Mouse (Mus musculus) heart, embryonic 14.5 days (tissue): Measurements from ENCODE around the gene Ssr2. TPM values are rescaled to one million over a fixed set of nuclear protein-coding genes. Genes with fewer than 3 reads are reported as not detected.

Experiments used
- ATAC-seq: fragments of 200-750 bp; cut with Nextera tagmentation; 2 replicates; pipeline ENCODE4 v1.8.0; 2017; ENCODE audit warnings: low read depth, moderate TSS enrichment; ENCODE audit not compliant: insufficient number of reproducible peaks, insufficient read depth, low FRiP score
- H3K27ac ChIP-seq, 2 experiments: fragments of 200-500 bp in 1 of 2; fragments of 300-500 bp in 1 of 2; sonication (generic) in 1 of 2; replicated peaks in 1 of 2; 2 replicates each; pipeline ENCODE4 v1.5.1; 2012 to 2014; ENCODE audit warnings: low read depth in 2 of 2, low read length in 2 of 2, control low read depth in 1 of 2, mild to moderate bottlenecking in 1 of 2, mixed read lengths in 1 of 2; ENCODE audit not compliant: control insufficient read depth in 1 of 2, insufficient read depth in 1 of 2
- H3K27me3 ChIP-seq: fragments of 300-500 bp; sonication (generic); 2 replicates; pipeline ENCODE4 v1.6.1; 2014; ENCODE audit warnings: mild to moderate bottlenecking, low read length, control low read depth; ENCODE audit not compliant: control insufficient read depth, insufficient read depth
- H3K36me3 ChIP-seq: fragments of 300-500 bp; sonication (generic); 2 replicates; pipeline ENCODE4 v1.6.1; 2014; ENCODE audit warnings: mild to moderate bottlenecking, control low read depth, low read length, mixed read lengths; ENCODE audit not compliant: control insufficient read depth, insufficient read depth
- H3K4me1 ChIP-seq, 2 experiments: fragments of 200-500 bp in 1 of 2; fragments of 300-500 bp in 1 of 2; sonication (generic) in 1 of 2; 2 replicates each; pipeline ENCODE4 v1.6.1; 2012 to 2014; ENCODE audit warnings: low read length in 2 of 2, control low read depth in 1 of 2, mixed read lengths in 1 of 2; ENCODE audit not compliant: control insufficient read depth in 2 of 2, insufficient read depth in 2 of 2
- H3K4me2 ChIP-seq: fragments of 300-500 bp; sonication (generic); 2 replicates; pipeline ENCODE4 v1.6.1; 2014; ENCODE audit warnings: mild to moderate bottlenecking, low read length
- H3K4me3 ChIP-seq, 2 experiments: fragments of 200-500 bp in 1 of 2; fragments of 300-500 bp in 1 of 2; sonication (generic) in 1 of 2; 2 replicates each; pipeline ENCODE4 v1.5.1; 2012 to 2014; ENCODE audit warnings: low read length in 2 of 2, mild to moderate bottlenecking in 2 of 2, control low read depth in 1 of 2, low read depth in 1 of 2, moderate library complexity in 1 of 2; ENCODE audit not compliant: control insufficient read depth in 1 of 2, insufficient read depth in 1 of 2
- H3K9ac ChIP-seq: fragments of 300-500 bp; sonication (generic); 2 replicates; pipeline ENCODE4 v1.6.1; 2014; ENCODE audit warnings: mild to moderate bottlenecking, low read length
- H3K9me3 ChIP-seq: fragments of 300-500 bp; sonication (generic); 2 replicates; pipeline ENCODE4 v1.6.1; 2016; ENCODE audit warnings: low read length, control low read depth; ENCODE audit not compliant: control insufficient read depth
- WGBS: fragments of 180-500 bp; shearing (Covaris S2); extraction: QIAGEN DNeasy Blood & Tissue Kit; methylation state at CpG from one replicate; pipeline ENCODE4 v1.1.7; 2014; 5-methylcytosine and 5-hydroxymethylcytosine counted together
- polyA plus RNA-seq: library from polyadenylated mRNA; unstranded; fragments of >200 nt; fragmentation: Nextera tagmentation; extraction: Ambion mirVana; gene quantifications from 2 replicates; pipeline ENCODE4 v1.2.1, GENCODE M21; 2014

The Ssr2 gene
- polyA plus RNA-seq, 1 experiment from 2014 or later, result 178 TPM

GRCm38 (mm10) chr3:88578498-88579424, 3.1 kb downstream of the Ssr2 start:
- ATAC-seq, result no peak
- WGBS, result 43% methylated on average over 8 of the region's 8 CpGs
- no peak overlapping the region; a peak in 1 of 4 replicates for H3K27ac ChIP-seq

DNA sequence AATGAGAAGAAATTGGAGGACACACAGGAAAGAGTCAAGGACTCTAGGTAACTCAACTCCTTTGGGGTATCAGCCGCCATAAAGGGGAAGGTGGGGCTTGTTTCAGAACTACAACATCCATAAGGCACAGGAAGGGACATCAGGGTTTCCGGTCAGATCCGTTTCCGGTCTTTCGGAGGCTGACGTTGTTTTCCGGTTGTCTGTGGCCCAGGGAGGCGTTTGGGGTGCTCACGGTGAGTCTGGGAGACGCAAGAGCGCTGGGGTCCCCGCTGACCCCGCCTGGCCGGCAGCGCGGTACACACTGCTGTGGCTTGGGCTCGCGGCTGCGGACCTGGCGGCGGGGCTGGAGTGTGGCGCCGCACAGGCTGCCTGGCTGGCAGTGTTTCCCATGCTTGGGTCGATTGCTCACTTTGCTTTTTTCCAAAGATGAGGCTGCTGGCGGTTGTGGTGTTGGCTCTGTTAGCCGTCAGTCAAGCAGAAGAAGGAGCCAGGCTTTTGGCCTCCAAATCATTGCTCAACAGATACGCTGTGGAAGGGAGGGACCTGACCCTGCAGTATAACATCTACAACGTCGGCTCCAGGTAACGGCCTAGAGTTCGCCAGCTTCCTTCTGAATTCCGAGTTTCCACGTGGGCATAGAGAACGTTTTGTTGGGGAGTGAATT, 3.9 kb downstream of the Ssr2 start:
- Histone ChIP-seq H3K27me3 (no peaks in the 10 kb centered on the region), H3K9ac (peak overlapping the region; percentile 93), H3K4me3 (peak overlapping the region; percentile 95 to 98), H3K4me1 (peaks cover 0 to 12% of the 10 kb centered on the region in 2 experiments; a peak in 2 of 4 replicates), H3K9me3 (no peaks in the 10 kb centered on the region), H3K36me3 (peaks cover 33% of the 10 kb centered on the region), H3K27ac (peak overlapping the region; percentile 59 to 65), H3K4me2 (peak overlapping the region; percentile 85)
- under 1% methylated on average over 34 of the region's 34 CpGs for WGBS
- ATAC-seq, result peak; percentile 64

More at GRCm38 (mm10) chr3:88578498-88579424, 3.1 kb downstream of the Ssr2 start:
- H3K4me1 ChIP-seq, result peaks cover 0 to 12% of the 10 kb centered on the region in 2 experiments; a peak in 2 of 4 replicates
- H3K36me3 ChIP-seq, result peaks cover 31% of the 10 kb centered on the region
- H3K9ac ChIP-seq, result peak overlapping the region; percentile 93
- peak overlapping the region; percentile 85 for H3K4me2 ChIP-seq
- peak overlapping the region; percentile 95 to 98; a peak in 3 of 4 replicates for H3K4me3 ChIP-seq
- H3K27me3 ChIP-seq, result no peaks in the 10 kb centered on the region
- no peaks in the 10 kb centered on the region for H3K9me3 ChIP-seq

DNA sequence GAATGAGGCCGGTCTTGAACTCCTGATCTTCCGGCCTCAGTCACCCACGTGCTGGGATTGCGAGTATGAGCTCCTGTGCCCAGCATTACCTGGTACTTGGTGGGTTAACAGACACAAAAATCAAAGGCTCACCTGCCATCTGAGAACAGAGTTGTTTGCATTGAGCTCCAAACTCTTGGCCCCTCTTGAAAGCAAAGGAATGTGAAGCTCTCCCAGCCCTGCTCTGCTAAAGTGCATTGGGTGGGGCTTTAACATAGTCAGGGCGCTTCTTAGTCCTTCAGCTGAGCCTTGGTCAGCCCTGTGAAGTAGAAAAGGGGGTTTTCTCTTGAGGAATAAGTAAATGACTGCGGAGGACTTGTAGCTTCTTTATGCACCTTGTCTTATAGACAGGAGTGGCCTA, 10.1 kb downstream of the Ssr2 start:
- Histone ChIP-seq H3K4me1 (peaks cover 4 to 5% of the 10 kb centered on the region in 2 experiments; a peak in 3 of 4 replicates), H3K9ac (no peak overlapping the region), H3K4me2 (no peak overlapping the region), H3K36me3 (peaks cover 69% of the 10 kb centered on the region), H3K27ac (no peak overlapping the region), H3K9me3 (no peaks in the 10 kb centered on the region), H3K27me3 (no peaks in the 10 kb centered on the region), H3K4me3 (no peak overlapping the region)
- 90% methylated on average over 6 of the region's 6 CpGs for WGBS
- no peak for ATAC-seq

DNA sequence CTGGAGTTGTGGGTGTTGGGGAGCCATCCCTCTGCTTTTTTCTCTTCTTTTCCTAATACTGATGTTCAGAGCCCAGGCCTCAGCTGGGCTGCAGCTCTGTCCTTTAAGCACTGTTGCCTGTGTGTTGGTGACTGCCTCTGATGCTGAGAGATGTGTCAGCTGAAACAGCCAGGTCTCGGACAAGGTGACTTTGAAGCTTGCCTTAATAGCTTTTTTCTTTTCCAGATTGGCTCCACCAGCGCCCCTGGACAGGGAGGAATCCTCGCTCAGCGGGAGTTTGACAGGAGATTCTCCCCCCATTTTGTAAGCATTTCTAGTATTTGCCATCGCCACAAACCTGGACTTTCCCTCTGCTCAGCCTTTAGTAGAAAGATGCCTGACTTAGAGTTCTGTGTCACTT, 11.0 kb downstream of the Ssr2 start:
- peaks cover 60% of the 10 kb centered on the region for H3K36me3 ChIP-seq
- H3K27me3 ChIP-seq, result no peaks in the 10 kb centered on the region
- H3K4me3 ChIP-seq, result no peak overlapping the region
- no peak overlapping the region for H3K9ac ChIP-seq
- H3K4me1 ChIP-seq, result peaks cover 7 to 12% of the 10 kb centered on the region in 2 experiments
- ATAC-seq, result no peak
- H3K4me2 ChIP-seq, result no peak overlapping the region
- no peak overlapping the region for H3K27ac ChIP-seq
- no peaks in the 10 kb centered on the region for H3K9me3 ChIP-seq
- WGBS, result 93% methylated on average over 5 of the region's 5 CpGs

GRCm38 (mm10) chr3:88590246-88590645, 14.6 kb downstream of the Ssr2 start:
- WGBS, result 23% methylated on average over 5 of the region's 5 CpGs
- H3K4me2 ChIP-seq, result no peak overlapping the region
- no peaks in the 10 kb centered on the region for H3K27me3 ChIP-seq
- ATAC-seq, result no peak
- H3K4me3 ChIP-seq, result no peak overlapping the region
- no peak overlapping the region for H3K9ac ChIP-seq
- H3K9me3 ChIP-seq, result no peaks in the 10 kb centered on the region
- peaks cover 16 to 30% of the 10 kb centered on the region in 2 experiments for H3K4me1 ChIP-seq
- no peak overlapping the region for H3K27ac ChIP-seq
- peaks cover 37% of the 10 kb centered on the region for H3K36me3 ChIP-seq

- H3K9ac ChIP-seq, result no peak overlapping the region
- peak overlapping the region in 1 of 2 experiments; percentile 24; a peak in 1 of 4 replicates for H3K27ac ChIP-seq
- H3K27me3 ChIP-seq, result no peaks in the 10 kb centered on the region
- no peaks in the 10 kb centered on the region for H3K9me3 ChIP-seq
- peaks cover 29% of the 10 kb centered on the region for H3K36me3 ChIP-seq
- no peak overlapping the region for H3K4me2 ChIP-seq
- no peak overlapping the region for H3K4me3 ChIP-seq
- 30% methylated on average over 3 of the region's 3 CpGs for WGBS
- no peak for ATAC-seq
- peaks cover 16 to 30% of the 10 kb centered on the region in 2 experiments for H3K4me1 ChIP-seq
These were observed 15.4 kb downstream of the Ssr2 start for GRCm38 (mm10) chr3:88591044-88591443.

- Histone ChIP-seq H3K36me3 (peaks cover 18% of the 10 kb centered on the region), H3K27ac (no peak overlapping the region), H3K4me1 (peaks cover 16 to 30% of the 10 kb centered on the region in 2 experiments), H3K4me3 (no peak overlapping the region), H3K27me3 (no peaks in the 10 kb centered on the region), H3K4me2 (no peak overlapping the region), H3K9ac (peak overlapping the region; percentile 14; the same call in 1 of the 2 replicates), H3K9me3 (no peaks in the 10 kb centered on the region)
- WGBS, result 32% methylated on average over 9 of the region's 9 CpGs
- no peak for ATAC-seq
These were observed 16.5 kb downstream of the Ssr2 start for GRCm38 (mm10) chr3:88591950-88592731.
